Mouse (Mus musculus): ENCODE data around the gene Tas2r136. TPM values are rescaled to one million over a fixed set of nuclear protein-coding genes. Genes with fewer than 3 reads are reported as not detected.

Tas2r136 gene
- polyA plus RNA-seq (2012; rRNA removed) (not detected in 2 replicates), polyA plus RNA-seq (2014; fragmentation: Nextera tagmentation; extraction: Ambion mirVana) (not detected in 2 replicates)

- ATAC-seq (ENCODE audit: low FRiP score, low read depth) (no peak), DNase-seq (ENCODE audit: low spot score) (no peak)
- TF ChIP-seq POLR2A (IDR thresholded peaks at IDR 0.05; ENCODE audit: borderline replicate concordance, extremely low read depth, insufficient read depth, insufficient read length): no peak
- no peak within 1 kb of the TSS for H3K4me2 ChIP-seq (replicated peaks; ENCODE audit: low read depth, low read length, severe bottlenecking)
- no peaks in the 10 kb centered on the region for H3K9me3 ChIP-seq (ENCODE audit: control insufficient read depth, low read length)
- no peak within 1 kb of the TSS for H3K27ac ChIP-seq (replicated peaks; ENCODE audit: low read depth, low read length)
- H3K4me1 ChIP-seq (ENCODE audit: control insufficient read depth, insufficient read depth, low read length): no peaks in the 10 kb centered on the region
- no peaks in the 10 kb centered on the region for H3K36me3 ChIP-seq (ENCODE audit: control insufficient read depth, insufficient read depth, low read length)
- H3K27me3 ChIP-seq (ENCODE audit: control insufficient read depth, insufficient read depth, low read length): no peaks in the 10 kb centered on the region
- H3K9ac ChIP-seq (ENCODE audit: low read depth, low read length, severe bottlenecking): no peak within 1 kb of the TSS
- H3K4me3 ChIP-seq (replicated peaks; ENCODE audit: low read length): no peak within 1 kb of the TSS
These were observed at the start of gene Tas2r136 for GRCm38 (mm10) chr6:132778062-132778461. Gene Tas2r136, minus strand, starts transcription at chr6:132778162.

- Histone ChIP-seq H3K4me2 (replicated peaks; ENCODE audit: low read depth, low read length, severe bottlenecking) (no peak within 1 kb of the TSS), H3K27me3 (ENCODE audit: control insufficient read depth, insufficient read depth, low read length) (no peaks in the 10 kb centered on the region), H3K9me3 (ENCODE audit: control insufficient read depth, low read length) (no peaks in the 10 kb centered on the region), H3K36me3 (ENCODE audit: control insufficient read depth, insufficient read depth, low read length) (no peaks in the 10 kb centered on the region), H3K9ac (ENCODE audit: low read depth, low read length, severe bottlenecking) (no peak within 1 kb of the TSS), H3K4me1 (ENCODE audit: control insufficient read depth, insufficient read depth, low read length) (no peaks in the 10 kb centered on the region), H3K27ac (replicated peaks; ENCODE audit: low read depth, low read length) (no peak within 1 kb of the TSS), H3K4me3 (replicated peaks; ENCODE audit: low read length) (no peak within 1 kb of the TSS)
- no peak for TF ChIP-seq POLR2A (IDR thresholded peaks at IDR 0.05; ENCODE audit: borderline replicate concordance, extremely low read depth, insufficient read depth, insufficient read length)
- DNase-seq (ENCODE audit: low spot score): no peak
- ATAC-seq (ENCODE audit: low FRiP score, low read depth): no peak
- 65% methylated on average over 1 of the region's 1 CpGs for WGBS
These were observed 24.6 kb upstream of the Tas2r136 start, which contains the start of gene Tas2r117 for GRCm38 (mm10) chr6:132802518-132802917. Gene Tas2r117, plus strand, starts transcription at chr6:132802818.

- 41% methylated on average over 1 of the region's 1 CpGs for WGBS
- Histone ChIP-seq H3K27ac (replicated peaks; ENCODE audit: low read depth, low read length) (no peak overlapping the region), H3K36me3 (ENCODE audit: control insufficient read depth, insufficient read depth, low read length) (no peaks in the 10 kb centered on the region), H3K4me3 (replicated peaks; ENCODE audit: low read length) (no peak overlapping the region), H3K9me3 (ENCODE audit: control insufficient read depth, low read length) (no peaks in the 10 kb centered on the region), H3K4me2 (replicated peaks; ENCODE audit: low read depth, low read length, severe bottlenecking) (no peak overlapping the region), H3K9ac (ENCODE audit: low read depth, low read length, severe bottlenecking) (no peak overlapping the region), H3K4me1 (ENCODE audit: control insufficient read depth, insufficient read depth, low read length) (no peaks in the 10 kb centered on the region), H3K27me3 (ENCODE audit: control insufficient read depth, insufficient read depth, low read length) (no peaks in the 10 kb centered on the region)
- DNase-seq (ENCODE audit: low spot score): no peak
- TF ChIP-seq POLR2A (IDR thresholded peaks at IDR 0.05; ENCODE audit: borderline replicate concordance, extremely low read depth, insufficient read depth, insufficient read length): no peak
- ATAC-seq (ENCODE audit: low FRiP score, low read depth): no peak
These were observed 17.4 kb upstream of the Tas2r136 start for GRCm38 (mm10) chr6:132795393-132795792.

- Histone ChIP-seq H3K27ac (replicated peaks; ENCODE audit: low read depth, low read length) (no peak within 1 kb of the TSS), H3K27me3 (ENCODE audit: control insufficient read depth, insufficient read depth, low read length) (no peaks in the 10 kb centered on the region), H3K9ac (ENCODE audit: low read depth, low read length, severe bottlenecking) (no peak within 1 kb of the TSS), H3K4me1 (ENCODE audit: control insufficient read depth, insufficient read depth, low read length) (no peaks in the 10 kb centered on the region), H3K9me3 (ENCODE audit: control insufficient read depth, low read length) (no peaks in the 10 kb centered on the region), H3K4me2 (replicated peaks; ENCODE audit: low read depth, low read length, severe bottlenecking) (no peak within 1 kb of the TSS), H3K4me3 (replicated peaks; ENCODE audit: low read length) (no peak within 1 kb of the TSS), H3K36me3 (ENCODE audit: control insufficient read depth, insufficient read depth, low read length) (no peaks in the 10 kb centered on the region)
- TF ChIP-seq POLR2A (IDR thresholded peaks at IDR 0.05; ENCODE audit: borderline replicate concordance, extremely low read depth, insufficient read depth, insufficient read length): no peak
- DNase-seq (ENCODE audit: low spot score): no peak
- ATAC-seq (ENCODE audit: low FRiP score, low read depth): no peak
- 94% methylated on average over 2 of the region's 2 CpGs for WGBS
These were observed 16.1 kb downstream of the Tas2r136 start, which contains the start of gene Tas2r102 for GRCm38 (mm10) chr6:132761831-132762230. Gene Tas2r102, plus strand, starts transcription at chr6:132762131.

GRCm38 (mm10) chr6:132754430-132754829 is 23.5 kb downstream of the Tas2r136 start, which contains the start of gene Tas2r124:
Gene Tas2r124, plus strand, starts transcription at chr6:132754730.
- DNase-seq (ENCODE audit: low spot score) (no peak), ATAC-seq (ENCODE audit: low FRiP score, low read depth) (no peak)
- H3K4me3 ChIP-seq (replicated peaks; ENCODE audit: low read length): no peak within 1 kb of the TSS
- no peak within 1 kb of the TSS for H3K4me2 ChIP-seq (replicated peaks; ENCODE audit: low read depth, low read length, severe bottlenecking)
- no peak within 1 kb of the TSS for H3K27ac ChIP-seq (replicated peaks; ENCODE audit: low read depth, low read length)
- H3K27me3 ChIP-seq (ENCODE audit: control insufficient read depth, insufficient read depth, low read length): no peaks in the 10 kb centered on the region
- no peaks in the 10 kb centered on the region for H3K36me3 ChIP-seq (ENCODE audit: control insufficient read depth, insufficient read depth, low read length)
- no peaks in the 10 kb centered on the region for H3K4me1 ChIP-seq (ENCODE audit: control insufficient read depth, insufficient read depth, low read length)
- H3K9me3 ChIP-seq (ENCODE audit: control insufficient read depth, low read length): no peaks in the 10 kb centered on the region; the same call in 1 of the 2 replicates
- WGBS: 80% methylated on average over 1 of the region's 1 CpGs
- H3K9ac ChIP-seq (ENCODE audit: low read depth, low read length, severe bottlenecking): no peak within 1 kb of the TSS
- no peak for TF ChIP-seq POLR2A (IDR thresholded peaks at IDR 0.05; ENCODE audit: borderline replicate concordance, extremely low read depth, insufficient read depth, insufficient read length)

Data from limb, embryonic 14.5 days (tissue).